Mouse (Mus musculus): Measurements from ENCODE around the gene Slc25a21.

The Slc25a21 gene

GRCm38 (mm10) chr12:57019737-57020136 is 177.5 kb downstream of the Slc25a21 start:
- no peak for DNase-seq (ENCODE audit: extremely low read depth, low read depth)

DNA sequence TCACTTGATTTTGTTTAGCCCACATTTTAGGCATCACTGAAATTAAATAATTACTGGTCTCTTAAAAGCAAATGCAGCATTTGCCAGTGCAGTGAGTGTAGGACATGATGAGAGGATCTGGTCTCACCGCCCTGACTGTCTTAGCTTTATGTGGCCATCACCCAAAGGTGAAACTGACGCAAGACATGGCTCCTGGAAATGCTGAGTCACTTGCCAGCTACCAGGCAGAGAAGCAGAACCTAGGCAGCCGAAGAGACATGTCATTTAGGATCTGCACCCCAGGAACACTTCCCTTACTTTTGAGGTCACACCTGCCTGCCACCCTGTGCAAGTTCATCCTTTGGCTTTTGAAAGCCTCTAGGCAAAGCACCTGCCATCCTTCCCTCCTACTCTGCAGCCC is 180.4 kb downstream of the Slc25a21 start:
- no peak for DNase-seq (ENCODE audit: extremely low read depth, low read depth)

- no peak for DNase-seq (ENCODE audit: extremely low read depth, low read depth)
These were observed 180.9 kb downstream of the Slc25a21 start for GRCm38 (mm10) chr12:57016324-57016723.

DNA sequence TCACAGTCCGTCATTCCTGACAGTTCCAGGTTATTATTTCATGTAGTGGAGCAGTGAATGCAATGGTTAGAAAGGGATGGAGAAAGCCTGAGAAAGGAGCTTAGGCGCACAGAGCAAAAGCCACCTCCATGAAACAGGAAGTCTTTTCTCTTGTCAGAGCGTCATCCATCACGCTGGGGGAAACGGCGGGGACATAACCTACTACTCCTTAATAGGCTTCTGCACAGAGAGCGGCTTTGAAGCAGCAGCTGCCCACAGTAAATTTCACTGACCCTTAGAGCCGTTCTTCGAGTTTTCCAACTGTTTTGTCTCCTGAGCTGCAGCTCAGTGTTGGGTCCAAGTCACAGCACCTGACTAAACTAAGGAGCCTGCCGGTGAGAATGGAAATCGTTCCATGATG is 188.3 kb downstream of the Slc25a21 start:
- DNase-seq (ENCODE audit: extremely low read depth, low read depth), result no peak

GRCm38 (mm10) chr12:56986049-56986448 is 211.2 kb downstream of the Slc25a21 start:
- DNase-seq (ENCODE audit: extremely low read depth, low read depth), result peak; percentile 33

GRCm38 (mm10) chr12:56982066-56982626 is 215.1 kb downstream of the Slc25a21 start:
- DNase-seq (ENCODE audit: extremely low read depth, low read depth), result no peak

DNA sequence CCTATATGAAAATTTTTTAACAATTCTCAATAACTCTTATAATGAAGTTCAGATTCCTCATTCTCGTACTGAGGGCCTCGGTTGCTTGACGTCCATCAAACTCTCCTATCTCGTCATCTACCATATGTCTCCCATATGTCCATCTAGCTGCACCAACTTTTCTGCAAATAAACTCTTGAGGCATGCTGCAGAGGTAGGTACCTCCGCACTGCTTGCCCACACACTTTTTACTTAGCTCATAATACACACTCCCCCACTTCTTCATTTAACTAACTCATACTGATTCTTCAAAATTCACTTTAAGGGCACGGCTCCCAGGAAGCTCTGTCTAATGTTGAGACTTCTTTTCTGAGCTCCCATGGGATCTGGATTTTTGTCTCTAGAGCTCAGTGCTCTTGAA is 222.0 kb downstream of the Slc25a21 start:
- DNase-seq (ENCODE audit: extremely low read depth, low read depth), result no peak

GRCm38 (mm10) chr12:56963236-56963635 is 234.0 kb downstream of the Slc25a21 start:
- DNase-seq (ENCODE audit: extremely low read depth, low read depth), result no peak

- no peak for DNase-seq (ENCODE audit: extremely low read depth, low read depth)
These were observed 237.8 kb downstream of the Slc25a21 start for GRCm38 (mm10) chr12:56959230-56960051.

- DNase-seq (ENCODE audit: extremely low read depth, low read depth), result no peak
These were observed 239.0 kb downstream of the Slc25a21 start for GRCm38 (mm10) chr12:56958244-56958643.

DNA sequence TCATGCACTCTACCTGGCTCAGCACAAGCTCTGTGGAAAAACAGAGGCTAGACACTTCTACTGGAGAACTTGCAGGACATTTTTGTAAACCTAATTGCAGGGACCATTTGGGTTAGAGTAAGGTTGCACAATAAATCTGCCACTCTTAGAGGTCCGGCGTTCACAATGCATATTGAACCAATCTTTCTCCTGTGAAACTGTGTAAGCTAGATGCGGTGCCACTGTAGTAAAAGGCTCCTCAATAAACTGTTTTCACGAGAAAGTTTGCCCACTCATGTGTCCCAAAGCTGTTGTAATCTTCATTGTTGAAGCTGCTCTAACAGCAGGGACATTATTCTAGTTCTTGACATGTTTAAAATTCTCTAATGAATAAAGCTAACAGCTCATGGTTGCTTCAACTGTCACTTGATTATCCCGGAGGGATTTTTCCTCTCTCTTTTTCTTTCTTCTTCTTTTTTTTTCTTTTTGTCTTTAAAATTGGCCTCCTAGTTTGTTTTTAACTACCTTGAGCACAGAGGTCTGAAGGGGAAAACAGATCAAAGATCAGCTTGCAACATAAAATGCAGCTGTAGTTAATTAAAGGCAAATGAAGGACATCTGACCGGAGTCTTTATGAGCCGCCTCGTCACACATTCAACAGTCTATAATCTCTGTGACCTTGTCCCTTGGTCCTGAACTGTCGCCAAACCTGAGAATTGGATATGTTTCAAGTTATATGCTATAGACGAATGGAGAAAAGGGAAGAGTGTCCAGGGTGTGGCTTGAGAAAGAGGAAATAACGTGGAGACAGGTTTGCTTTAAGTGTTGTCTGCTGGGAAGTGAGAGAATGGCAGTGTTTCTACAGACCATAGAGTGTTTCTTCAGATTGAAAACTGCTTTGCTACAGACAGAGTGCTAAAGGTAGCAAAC is 245.3 kb downstream of the Slc25a21 start:
- peak; percentile 24 for DNase-seq (ENCODE audit: extremely low read depth, low read depth)

- DNase-seq (ENCODE audit: extremely low read depth, low read depth), result no peak
These were observed 253.0 kb downstream of the Slc25a21 start for GRCm38 (mm10) chr12:56944265-56944664.

DNA sequence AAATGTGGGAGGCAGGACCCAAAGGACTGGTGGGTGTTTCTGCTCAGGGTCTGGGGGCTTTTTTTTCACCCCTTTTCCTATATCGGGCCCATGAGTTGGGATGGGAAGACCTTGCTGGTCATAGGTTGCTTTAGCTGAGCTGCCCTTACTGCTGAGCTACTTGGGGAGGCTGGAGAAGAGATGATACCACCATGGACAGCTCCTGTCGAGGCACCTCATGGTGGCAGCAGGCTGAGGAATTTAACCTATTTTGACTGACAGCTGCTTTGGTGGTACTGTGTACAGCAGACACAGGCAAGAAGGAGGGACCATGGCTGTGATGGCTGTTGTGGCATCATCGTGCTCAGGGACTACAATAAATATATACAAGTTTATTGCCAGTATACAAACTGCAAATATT is 256.4 kb downstream of the Slc25a21 start:
- DNase-seq (ENCODE audit: extremely low read depth, low read depth), result no peak

- no peak for DNase-seq (ENCODE audit: extremely low read depth, low read depth)
These were observed 279.1 kb downstream of the Slc25a21 start for GRCm38 (mm10) chr12:56918145-56918544.

- DNase-seq (ENCODE audit: extremely low read depth, low read depth), result no peak
These were observed 290.8 kb downstream of the Slc25a21 start for GRCm38 (mm10) chr12:56906476-56906875.

DNA sequence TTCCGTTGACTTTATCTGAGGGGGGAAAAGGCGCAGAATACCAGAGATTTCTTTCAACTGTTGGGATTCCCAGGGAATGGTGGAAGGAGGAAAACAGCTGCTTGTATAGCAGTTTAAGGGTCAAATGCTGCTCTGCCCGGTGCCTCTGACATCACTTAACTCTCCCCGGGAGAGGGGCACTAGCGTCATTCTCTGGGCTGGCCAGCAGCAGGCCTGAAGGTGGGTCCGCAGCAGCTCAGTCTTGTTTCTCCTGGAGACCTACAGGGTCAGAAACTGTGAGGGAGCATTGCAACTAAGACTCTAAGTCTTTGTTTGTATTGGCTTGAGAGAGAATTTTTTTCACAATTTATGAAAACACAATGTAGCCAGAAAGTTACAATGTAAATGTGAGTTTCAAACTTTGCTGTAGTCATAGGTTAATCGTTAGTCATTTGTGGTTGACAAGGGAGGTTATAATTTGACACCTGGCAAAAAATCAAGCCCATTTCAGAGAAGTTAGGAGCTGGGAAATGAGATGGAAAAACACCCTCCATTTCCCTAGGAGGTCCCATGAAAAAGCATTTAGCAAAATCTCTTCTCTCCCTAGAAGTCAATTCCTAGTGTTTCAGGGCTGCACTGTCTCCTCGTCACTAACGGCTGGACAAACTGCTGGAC is 291.5 kb downstream of the Slc25a21 start:
- DNase-seq (ENCODE audit: extremely low read depth, low read depth), result no peak

- DNase-seq (ENCODE audit: extremely low read depth, low read depth), result no peak
These were observed 292.1 kb downstream of the Slc25a21 start for GRCm38 (mm10) chr12:56905222-56905621.

- DNase-seq (ENCODE audit: extremely low read depth, low read depth), result no peak
These were observed 294.4 kb downstream of the Slc25a21 start for GRCm38 (mm10) chr12:56902774-56903456.

DNA sequence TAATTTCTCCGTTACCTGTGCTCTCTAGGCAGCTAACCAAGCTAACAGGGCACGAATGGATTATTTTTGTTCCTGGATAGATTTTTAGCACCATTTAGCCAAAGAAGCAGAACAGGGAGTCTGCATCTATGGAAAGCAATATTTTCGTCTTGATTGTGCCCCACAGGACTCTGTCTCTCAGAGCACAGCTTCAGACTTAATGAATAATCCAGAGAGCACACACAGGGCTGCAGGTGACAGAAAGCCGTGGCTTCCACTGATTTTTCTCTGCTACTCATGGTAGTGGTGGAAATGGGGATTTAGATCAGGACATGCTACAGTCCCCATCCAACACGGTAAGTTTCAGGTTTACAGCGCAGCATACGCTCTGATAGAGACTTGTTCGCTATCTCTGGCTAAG is 299.3 kb downstream of the Slc25a21 start:
- DNase-seq (ENCODE audit: extremely low read depth, low read depth), result no peak

DNA sequence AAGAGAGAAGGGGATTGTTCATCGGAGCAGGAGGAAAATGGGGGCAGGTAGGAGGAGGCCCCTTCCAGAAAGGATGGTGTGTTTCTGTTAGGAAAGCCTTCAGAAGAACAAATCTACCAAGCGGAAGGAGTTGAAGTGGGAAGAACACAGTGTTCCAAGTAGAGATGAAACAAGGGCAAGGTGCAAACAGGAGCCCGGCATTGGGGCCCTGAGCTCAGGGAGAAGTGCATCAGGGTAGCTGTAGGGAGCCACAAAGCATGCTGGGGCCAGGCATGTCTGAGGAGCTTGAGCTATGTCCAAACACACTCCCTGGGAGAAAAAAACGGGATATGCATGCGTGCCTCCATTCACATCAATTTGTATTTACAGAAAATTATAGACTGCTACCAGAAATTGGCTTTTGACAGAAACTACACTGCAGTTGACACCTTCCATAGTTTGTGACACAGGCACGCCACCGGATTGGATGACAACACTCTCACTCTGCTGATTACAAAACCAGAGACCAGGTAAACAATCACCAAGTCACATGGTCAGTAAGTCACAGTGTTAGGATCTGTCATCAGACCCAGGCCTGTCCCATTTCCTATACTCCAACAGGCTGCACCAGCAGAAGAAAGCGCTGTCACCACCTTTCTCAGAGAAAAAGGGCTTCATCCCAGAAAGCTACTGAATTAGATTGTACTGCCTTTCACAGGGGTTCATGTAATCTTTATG is 299.9 kb downstream of the Slc25a21 start:
- no peak for DNase-seq (ENCODE audit: extremely low read depth, low read depth)
